Mouse (Mus musculus) CH12.LX (cell line): Measurements from ENCODE around the gene Ppp2r5e. TPM values are rescaled to one million over a fixed set of nuclear protein-coding genes. Genes with fewer than 3 reads are reported as not detected.

Source experiments
- DNase-seq: peaks from one replicate; pipeline ENCODE4 v3.0.0-alpha.2; 2013; ENCODE audit errors: extremely low read depth
- H3K27ac ChIP-seq: 2 replicates; pipeline ENCODE4 v1.5.1; 2012; ENCODE audit warnings: low read depth, mild to moderate bottlenecking, control low read depth, moderate library complexity; ENCODE audit not compliant: insufficient read depth
- H3K27me3 ChIP-seq: replicated peaks from 2 replicates; pipeline ENCODE3; 2012; ENCODE audit warnings: inconsistent platforms
- H3K36me3 ChIP-seq, 2 experiments: replicated peaks in 1 of 2; 2 replicates each; pipeline versions ENCODE3 to v1.6.1; 2012; ENCODE audit warnings: inconsistent platforms in 1 of 2, low read length in 1 of 2, mild to moderate bottlenecking in 1 of 2, mixed read lengths in 1 of 2, moderate library complexity in 1 of 2; ENCODE audit not compliant: control insufficient read depth in 1 of 2, insufficient read depth in 1 of 2
- H3K4me1 ChIP-seq, 2 experiments: 2 replicates each; pipeline ENCODE4 v1.6.1; 2012; ENCODE audit warnings: inconsistent platforms in 1 of 2, moderate library complexity in 1 of 2; ENCODE audit not compliant: insufficient read depth in 2 of 2, control insufficient read depth in 1 of 2
- H3K4me2 ChIP-seq: 2 replicates; pipeline ENCODE4 v1.6.1; 2012; ENCODE audit warnings: low read depth, mild to moderate bottlenecking, control low read depth; ENCODE audit not compliant: poor library complexity, insufficient read depth, severe bottlenecking
- H3K4me3 ChIP-seq, 3 experiments: fragments of 150-350 bp in 1 of 3; sonication (generic) in 1 of 3; replicated peaks in 1 of 3; 2 replicates each; pipeline versions ENCODE3 to v1.5.1; 2011 to 2012; ENCODE audit warnings: low read depth in 2 of 3, low read length in 2 of 3, mild to moderate bottlenecking in 2 of 3, moderate library complexity in 2 of 3, control low read depth in 1 of 3, improper control_type of control experiment in 1 of 3, inconsistent platforms in 1 of 3, mixed read lengths in 1 of 3; ENCODE audit not compliant: poor library complexity in 1 of 3
- H3K79me2 ChIP-seq: replicated peaks from 2 replicates; pipeline ENCODE4 v1.6.1; 2012; ENCODE audit warnings: mild to moderate bottlenecking, moderate library complexity; ENCODE audit not compliant: control insufficient read depth, poor library complexity, insufficient read depth, severe bottlenecking; ENCODE audit errors: extremely low read depth
- H3K9ac ChIP-seq: 2 replicates; pipeline ENCODE4 v1.6.1; 2012; ENCODE audit warnings: low read depth, mild to moderate bottlenecking, control low read depth, moderate library complexity; ENCODE audit not compliant: insufficient read depth
- H3K9me3 ChIP-seq: replicated peaks from 2 replicates; pipeline ENCODE3; 2012; ENCODE audit warnings: low read length, inconsistent platforms, mixed read lengths
- BHLHE40 ChIP-seq: IDR thresholded peaks from 2 replicates; pipeline ENCODE4 v1.6.1; 2011; ENCODE audit warnings: mild to moderate bottlenecking, low read depth, low read length, improper control_type of control experiment
- CHD1 ChIP-seq: IDR thresholded peaks from 2 replicates; pipeline ENCODE4 v1.6.1; 2012; ENCODE audit warnings: low read depth, low read length, improper control_type of control experiment, inconsistent platforms
- CHD2 ChIP-seq: IDR thresholded peaks from 2 replicates; pipeline ENCODE4 v1.6.1; 2011; ENCODE audit warnings: low read length, improper control_type of control experiment
- ELF1 ChIP-seq: IDR thresholded peaks from 2 replicates; pipeline ENCODE4 v1.6.1; 2014; ENCODE audit warnings: low read depth, mild to moderate bottlenecking, inconsistent platforms, low read length, improper control_type of control experiment
- GABPA ChIP-seq: IDR thresholded peaks from 2 replicates; pipeline ENCODE4 v1.6.1; 2012; ENCODE audit warnings: low read depth, low read length, improper control_type of control experiment, inconsistent platforms; ENCODE audit not compliant: insufficient replicate concordance
- HCFC1 ChIP-seq: IDR thresholded peaks from 2 replicates; pipeline ENCODE4 v1.6.1; 2012; ENCODE audit warnings: low read depth, mild to moderate bottlenecking, inconsistent platforms, low read length, improper control_type of control experiment
- MAZ ChIP-seq: IDR thresholded peaks from 2 replicates; pipeline ENCODE4 v1.6.1; 2012; ENCODE audit warnings: low read depth, mild to moderate bottlenecking, inconsistent platforms, low read length, improper control_type of control experiment, moderate library complexity
- MEF2A ChIP-seq: IDR thresholded peaks from 2 replicates; pipeline ENCODE4 v1.6.1; 2014; ENCODE audit warnings: low read depth, mild to moderate bottlenecking, inconsistent platforms, low read length, improper control_type of control experiment, borderline replicate concordance
- POLR2AphosphoS2 ChIP-seq: IDR thresholded peaks from 2 replicates; pipeline ENCODE4 v1.6.1; 2011; ENCODE audit warnings: low read depth, low read length, improper control_type of control experiment
- RAD21 ChIP-seq: IDR thresholded peaks from 2 replicates; pipeline ENCODE4 v1.6.1; 2011; ENCODE audit warnings: low read depth, mild to moderate bottlenecking, low read length, improper control_type of control experiment, moderate library complexity
- RCOR1 ChIP-seq: conservative IDR thresholded peaks from 2 replicates; pipeline ENCODE4 v1.6.1; 2012; ENCODE audit warnings: low read depth, mild to moderate bottlenecking, inconsistent platforms, low read length, improper control_type of control experiment
- UBTF ChIP-seq: IDR thresholded peaks from 2 replicates; pipeline ENCODE4 v1.6.1; 2012; ENCODE audit warnings: low read depth, mild to moderate bottlenecking, inconsistent platforms, low read length, improper control_type of control experiment, moderate library complexity
- USF1 ChIP-seq: IDR thresholded peaks from 2 replicates; pipeline ENCODE4 v1.6.1; 2014; ENCODE audit warnings: low read depth, mild to moderate bottlenecking, inconsistent platforms, low read length, improper control_type of control experiment
- USF2 ChIP-seq: conservative IDR thresholded peaks from 2 replicates; pipeline ENCODE4 v1.6.1; 2011; ENCODE audit warnings: low read depth, low read length, improper control_type of control experiment
- ZKSCAN1 ChIP-seq: IDR thresholded peaks from 2 replicates; pipeline ENCODE4 v1.6.1; 2012; ENCODE audit warnings: low read depth, inconsistent platforms, low read length, improper control_type of control experiment, borderline replicate concordance
- ZMIZ1 ChIP-seq: IDR thresholded peaks from 2 replicates; pipeline ENCODE4 v1.6.1; 2012; ENCODE audit warnings: low read depth, mild to moderate bottlenecking, inconsistent platforms, low read length, improper control_type of control experiment
- dilution Hi-C: fragments of 300-500 bp; cut with MboI; formaldehyde crosslinking; loops from 2 replicates; pipeline ENCODE4 v1.14.3; 2020; ENCODE audit warnings: low sequenced_read_pairs; ENCODE audit not compliant: extremely low pct_unique_long_range_greater_than_20kb, extremely low pct_ligation_motif_present
- in situ Hi-C: fragments of 300-500 bp; cut with MboI; formaldehyde crosslinking; loops from 3 replicates; pipeline ENCODE4 v1.14.3; 2019; ENCODE audit warnings: low sequenced_read_pairs, low pct_ligation_motif_present, low pct_unique_long_range_greater_than_20kb, mixed read lengths
- polyA plus RNA-seq: library from polyadenylated mRNA; unstranded; fragments of >175 nt; gene quantifications from 2 replicates; pipeline ENCODE4 v1.2.1, GENCODE M21; 2012; ENCODE audit warnings: low read depth; ENCODE audit not compliant: insufficient read length
- total RNA-seq, 2 experiments: library from RNA; depleted of rRNA; stranded (reverse); fragments of 300-350 nt in 1 of 2; fragments of >200 nt in 1 of 2; gene quantifications; 2 replicates each; pipeline ENCODE4 v1.2.3; 2012 to 2014

Gene Ppp2r5e
- total and polyA plus RNA-seq, 3 experiments: 9.3 to 21.7 (median 10.0) TPM

DNA sequence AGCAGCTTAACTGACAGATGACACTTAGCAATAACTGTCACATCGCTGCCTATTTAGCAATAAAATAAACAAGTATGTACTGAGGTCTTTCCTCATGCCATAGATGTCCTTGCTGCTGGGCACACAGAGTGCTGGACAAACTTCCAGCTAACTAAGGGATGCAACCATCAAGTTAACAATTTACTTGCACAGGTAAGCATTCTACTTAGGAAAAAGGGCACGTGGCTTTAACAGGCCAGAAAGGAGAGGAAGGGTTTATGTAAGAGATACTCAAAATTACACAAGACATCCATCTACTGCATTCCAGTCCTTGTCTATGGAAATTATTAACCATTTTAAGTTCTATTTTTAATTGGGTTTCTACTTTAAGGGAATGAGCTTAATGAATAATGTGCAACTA lies 123.0 kb downstream of the Ppp2r5e start:
- peaks cover 4 to 35% of the 10 kb centered on the region in 2 experiments for H3K36me3 ChIP-seq
- H3K4me2 ChIP-seq: no peak overlapping the region
- dilution Hi-C loops (no loop called here), in situ Hi-C loops (no loop called here)
- no peak overlapping the region for H3K27ac ChIP-seq
- no peak for DNase-seq
- TF ChIP-seq RCOR1 (no peak), RAD21 (no peak), ZKSCAN1 (no peak), CHD1 (no peak), CHD2 (no peak), ZMIZ1 (no peak), GABPA (no peak), USF2 (no peak), USF1 (no peak), POLR2AphosphoS2 (no peak), HCFC1 (no peak), UBTF (no peak), MEF2A (no peak), BHLHE40 (no peak)
- H3K27me3 ChIP-seq: no peaks in the 10 kb centered on the region
- H3K9me3 ChIP-seq: no peaks in the 10 kb centered on the region
- peaks cover 0 to 4% of the 10 kb centered on the region in 2 experiments; a peak in 1 of 4 replicates for H3K4me1 ChIP-seq
- no peak overlapping the region for H3K9ac ChIP-seq
- H3K4me3 ChIP-seq: no peak overlapping the region
- no peaks in the 10 kb centered on the region for H3K79me2 ChIP-seq

DNA sequence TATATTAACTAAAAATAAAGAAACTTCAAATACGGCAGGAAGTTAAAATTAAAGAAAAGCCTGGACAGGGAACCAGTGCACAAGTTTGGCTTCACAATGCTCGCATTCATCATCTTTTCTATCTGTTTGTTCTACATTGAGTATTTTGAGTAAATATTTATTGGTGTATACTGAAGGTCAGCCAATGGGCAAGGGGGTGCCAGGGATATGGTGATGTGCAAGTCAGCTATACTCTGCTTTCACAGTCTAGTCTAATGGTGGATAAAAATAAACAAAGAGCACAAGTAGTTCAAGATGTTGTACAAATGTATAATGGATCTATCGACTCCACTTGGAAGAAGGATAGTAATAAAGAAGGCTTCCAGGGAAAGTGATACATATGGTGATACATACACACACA lies 123.9 kb downstream of the Ppp2r5e start:
- no peaks in the 10 kb centered on the region for H3K79me2 ChIP-seq
- no peaks in the 10 kb centered on the region for H3K9me3 ChIP-seq
- in situ Hi-C loops: no loop called here
- no peak overlapping the region for H3K9ac ChIP-seq
- peaks cover 9 to 35% of the 10 kb centered on the region in 2 experiments for H3K36me3 ChIP-seq
- no peak overlapping the region for H3K4me3 ChIP-seq
- TF ChIP-seq MAZ: no peak
- TF ChIP-seq ELF1: no peak
- TF ChIP-seq, all 38 proteins: peak for 0
- DNase-seq: no peak
- no peaks in the 10 kb centered on the region for H3K4me1 ChIP-seq
- dilution Hi-C loops: no loop called here
- H3K4me2 ChIP-seq: no peak overlapping the region
- H3K27ac ChIP-seq: no peak overlapping the region
- H3K27me3 ChIP-seq: no peaks in the 10 kb centered on the region
